Mouse (Mus musculus): ENCODE measurements around the gene Trio.

DNA sequence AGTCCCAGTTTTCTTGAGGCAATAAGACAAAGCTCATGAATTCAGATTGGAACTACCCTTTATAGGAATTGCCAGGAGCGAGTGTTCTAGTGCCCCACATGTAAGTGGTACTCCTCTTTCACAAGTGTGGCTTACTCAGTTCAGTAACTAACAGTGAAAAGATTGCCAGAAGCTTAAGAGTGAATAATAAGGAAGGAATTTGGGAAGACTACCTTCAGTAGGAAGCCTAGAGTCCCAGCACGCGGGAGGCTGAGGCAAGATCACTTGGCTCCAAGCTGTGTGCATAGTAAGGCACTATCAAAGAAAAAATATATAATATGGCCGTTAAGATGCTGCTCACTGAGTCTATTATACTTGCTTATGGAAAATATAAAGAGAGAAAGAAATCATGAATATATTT, 26.2 kb upstream of the Trio start:
- TF ChIP-seq CTCF (IDR thresholded peaks at IDR 0.05; ENCODE audit: extremely low read depth, insufficient read length, insufficient replicate concordance, low read depth, low read length) (no peak), POLR2A (IDR thresholded peaks at IDR 0.05; ENCODE audit: low read depth, low read length) (no peak)
